Mouse (Mus musculus) layer of hippocampus, postnatal 14 days (tissue): ENCODE data around the gene Fasl. TPM values are rescaled to one million over a fixed set of nuclear protein-coding genes. Genes with fewer than 3 reads are reported as not detected.

Experiments used
- DNase-seq, 2 experiments: peaks; one replicate each; pipeline ENCODE4 v3.0.0; 2021 to 2022; ENCODE audit warnings: low spot score in 2 of 2, mixed read lengths in 1 of 2
- total RNA-seq, 2 experiments: library from RNA; stranded (reverse); gene quantifications; 2 replicates each; pipeline ENCODE4 v1.2.3; 2021

Gene Fasl
- total RNA-seq, 2 experiments from 2014 or later: not detected

GRCm38 (mm10) chr1:161761556-161761955 is 26.7 kb downstream of the Fasl start:
- no peak for DNase-seq

DNA sequence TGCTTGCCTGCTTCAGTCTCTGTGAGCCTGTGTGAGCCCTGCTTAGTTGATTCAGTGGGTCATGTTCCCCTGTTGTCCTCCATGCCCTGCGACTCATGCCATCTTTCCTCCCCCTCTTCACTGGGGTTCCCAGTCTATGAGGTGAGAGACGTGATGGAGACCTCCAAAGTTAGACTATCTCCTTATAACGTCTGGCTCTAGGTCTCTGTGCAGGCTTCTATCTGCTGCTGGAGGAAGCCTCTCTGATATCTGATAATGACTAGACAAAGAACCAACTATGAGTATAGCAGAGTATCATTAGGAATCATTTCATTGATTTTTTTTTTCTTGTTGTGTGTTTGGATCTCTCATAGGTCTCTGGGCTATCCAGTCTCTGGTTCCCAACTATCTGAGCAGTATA is 31.7 kb downstream of the Fasl start:
- DNase-seq: no peak

GRCm38 (mm10) chr1:161751311-161751710 is 37.0 kb downstream of the Fasl start:
- no peak for DNase-seq

DNA sequence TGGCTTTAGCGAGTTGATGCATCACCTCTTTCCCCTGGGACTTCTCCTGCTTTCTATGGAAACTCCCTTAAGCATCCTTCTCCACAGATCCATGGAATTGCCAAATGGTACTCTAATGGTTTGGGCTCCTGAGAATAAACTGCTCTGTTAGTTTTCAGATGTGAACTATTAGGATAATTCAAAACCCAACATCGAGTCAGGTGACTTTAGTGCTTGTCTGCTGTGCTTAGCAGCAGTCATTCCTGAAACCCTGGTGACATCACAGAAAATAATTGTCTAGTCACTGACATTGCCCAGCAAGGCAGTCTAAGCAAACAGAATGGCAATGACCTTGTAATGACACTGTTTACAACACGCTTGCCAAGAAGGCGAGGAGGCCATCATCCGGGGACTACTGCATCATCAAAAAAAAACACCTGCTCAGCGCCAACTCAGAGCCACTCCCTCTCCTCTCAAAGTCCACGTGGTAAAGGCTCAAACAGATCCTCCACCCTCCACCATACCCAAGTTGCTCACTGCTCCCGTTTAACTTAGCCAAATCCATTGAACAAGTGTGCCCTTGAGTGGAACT is 37.7 kb downstream of the Fasl start:
- DNase-seq: no peak

DNA sequence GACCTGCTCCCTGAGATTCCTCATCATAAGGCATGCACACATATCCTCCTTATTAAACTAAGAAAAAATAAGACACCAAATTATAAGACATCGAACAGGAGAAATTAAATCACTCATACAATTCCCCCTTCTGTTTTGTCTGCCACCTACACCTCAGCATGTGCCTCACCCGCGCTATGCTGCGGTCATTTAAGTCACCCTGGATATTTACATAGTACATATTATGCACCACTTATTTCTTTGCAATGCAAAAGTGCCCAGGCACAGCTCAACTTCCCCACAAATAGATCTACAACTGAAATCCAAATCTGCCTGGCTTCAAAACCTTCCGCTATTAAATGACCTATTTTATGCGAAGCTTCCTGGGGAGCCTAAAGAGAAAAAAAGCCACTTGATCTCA is 39.6 kb downstream of the Fasl start:
- DNase-seq: no peak

- DNase-seq: peak; percentile 52 to 53
Observed at GRCm38 (mm10) chr1:161748138-161748537, 40.2 kb downstream of the Fasl start.

- DNase-seq: no peak
Observed at GRCm38 (mm10) chr1:161746542-161747302, 41.6 kb downstream of the Fasl start.

DNA sequence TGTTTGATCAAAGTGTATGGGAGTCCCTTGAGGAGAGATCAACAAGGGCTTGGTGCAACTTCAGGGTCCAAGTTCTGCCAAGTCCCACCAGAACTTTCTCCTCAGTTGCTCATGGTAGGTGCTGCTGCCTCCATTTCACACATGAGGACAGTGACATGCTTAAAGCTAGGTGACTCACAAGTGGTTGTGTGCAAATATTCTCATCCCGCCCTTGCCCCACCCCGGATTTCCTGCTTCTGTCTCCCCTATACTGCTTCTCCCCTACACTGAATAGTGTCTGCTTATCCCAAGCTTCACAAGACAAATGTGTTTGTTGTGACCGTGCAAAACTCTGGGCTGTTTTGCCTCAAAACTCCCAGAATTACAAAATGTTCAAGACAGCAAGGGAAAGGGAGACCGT is 43.4 kb downstream of the Fasl start:
- no peak for DNase-seq

DNA sequence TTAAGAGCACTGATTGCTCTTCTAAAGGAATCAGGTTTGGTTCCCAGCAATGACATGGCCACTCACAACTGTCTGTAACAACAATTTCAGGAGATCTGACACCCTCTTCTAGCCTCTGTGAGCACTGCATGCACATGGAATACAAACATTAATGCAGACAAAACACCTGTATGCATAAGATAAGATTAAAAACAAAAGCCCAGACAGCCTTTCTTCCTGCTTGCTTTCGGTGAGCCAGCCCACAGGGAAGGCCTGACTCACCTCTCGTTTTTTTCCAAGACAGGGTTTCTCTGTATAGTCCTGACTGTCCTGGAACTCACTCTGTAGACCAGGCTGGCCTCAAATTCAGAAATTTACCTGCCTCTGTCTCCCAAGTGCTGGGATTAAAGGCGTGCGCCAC is 44.1 kb downstream of the Fasl start:
- DNase-seq: no peak

- no peak for DNase-seq
Observed at GRCm38 (mm10) chr1:161742481-161743267, 45.6 kb downstream of the Fasl start.

DNA sequence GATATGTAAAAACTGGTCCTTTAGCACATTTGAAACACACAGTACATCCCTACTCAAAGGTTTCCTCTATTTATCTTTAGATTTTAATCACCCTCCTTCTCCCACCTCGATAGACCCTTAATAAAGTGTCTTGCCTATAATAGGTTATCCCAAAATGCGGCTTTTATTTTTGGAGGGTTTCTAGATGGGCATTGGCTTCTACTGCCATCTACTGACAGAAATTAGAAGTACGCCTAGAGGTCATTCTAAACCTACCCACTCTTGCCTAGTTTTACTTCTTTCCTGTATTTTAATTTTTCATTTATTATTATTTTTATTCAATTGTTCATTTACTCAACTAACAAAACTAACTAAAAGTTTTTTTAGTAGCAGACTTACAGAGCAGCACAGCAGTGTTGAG is 51.4 kb downstream of the Fasl start:
- peak in 1 of 2 experiments; percentile 55 for DNase-seq

GRCm38 (mm10) chr1:161736255-161736654 is 52.0 kb downstream of the Fasl start:
- DNase-seq: no peak

DNA sequence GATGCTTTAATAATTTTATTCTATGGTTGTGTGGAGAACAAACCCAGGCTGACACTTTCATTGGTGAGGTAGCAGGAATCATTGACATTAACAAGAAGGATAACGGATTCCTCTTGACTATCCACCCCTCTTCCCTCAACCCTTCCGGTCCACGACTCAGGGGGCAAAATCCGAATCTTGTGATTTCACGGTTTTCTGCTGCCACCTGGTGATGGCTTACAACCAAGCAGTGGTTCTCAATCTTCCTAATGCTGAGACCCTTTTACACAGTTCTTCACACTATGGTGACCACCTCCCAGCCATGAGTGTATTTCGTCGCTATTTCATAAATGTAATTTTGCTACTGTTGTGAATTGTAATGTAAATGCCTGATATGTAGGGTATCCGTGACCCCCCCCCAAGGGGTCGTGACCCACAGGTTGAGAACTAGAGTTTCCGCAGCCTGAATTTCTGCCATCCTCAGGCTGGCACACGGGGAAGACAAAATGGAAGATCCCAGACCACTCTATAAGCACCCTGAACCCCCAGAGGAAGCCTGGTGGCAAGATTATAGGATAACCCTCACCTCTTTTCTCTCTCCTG is 52.7 kb downstream of the Fasl start:
- no peak for DNase-seq

DNA sequence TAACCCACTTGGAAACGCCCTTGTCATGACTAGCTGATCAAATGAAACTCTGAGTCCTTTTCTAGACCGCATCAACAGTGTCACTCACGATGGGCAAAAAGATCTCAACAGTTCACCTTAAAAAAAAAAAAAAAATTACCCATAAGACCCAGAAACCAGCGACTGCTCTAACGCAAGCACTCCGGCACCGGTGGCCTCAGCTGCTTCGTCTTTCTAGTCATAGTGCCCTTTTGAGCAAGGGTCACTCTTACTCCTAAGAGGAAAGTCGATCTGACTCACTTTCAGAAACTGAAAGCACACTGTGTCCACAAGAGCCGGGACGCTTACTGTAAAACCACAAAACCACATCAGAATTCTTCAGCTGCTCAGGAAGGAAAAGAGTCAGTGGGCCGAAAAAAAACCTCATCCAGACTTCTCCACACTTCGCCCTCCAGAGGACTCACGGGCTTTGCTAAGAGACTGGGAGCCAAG is 53.5 kb downstream of the Fasl start:
- DNase-seq: no peak

DNA sequence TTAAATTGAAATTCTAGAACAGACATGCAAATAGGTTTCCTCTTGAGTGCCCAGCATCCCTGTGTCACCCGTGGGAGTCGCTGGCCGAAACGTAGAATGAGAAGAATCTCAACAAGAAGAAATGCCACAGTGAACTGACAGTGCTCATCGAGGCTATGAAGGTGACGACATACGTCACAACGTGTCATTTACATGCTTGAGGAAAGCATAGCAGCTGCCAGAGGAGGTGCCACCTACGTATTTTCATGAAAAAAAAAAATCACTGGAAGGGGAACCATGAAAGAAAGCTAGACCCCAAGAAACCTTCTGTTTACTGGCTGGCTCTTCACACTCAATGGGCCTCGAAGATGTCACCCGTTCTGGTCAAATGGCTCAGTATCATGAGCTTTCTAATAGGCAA is 54.0 kb downstream of the Fasl start:
- DNase-seq: no peak

Other genes with a start within 250 kb of the Fasl start
- 10 to 100 TPM; 28.8 to 36.6 TPM for gene Suco, start 88.2 kb upstream of the Fasl start, total RNA-seq
- gene Pigc, start 180.7 kb upstream of the Fasl start, total RNA-seq: 10 to 100 TPM; 19.6 to 19.8 TPM
- gene 4930558K02Rik, start 191.1 kb upstream of the Fasl start, total RNA-seq: not detected